Mouse (Mus musculus) embryonic facial prominence, embryonic 11.5 days (tissue): ENCODE data around the gene BC035044. TPM values are rescaled to one million over a fixed set of nuclear protein-coding genes. Genes with fewer than 3 reads are reported as not detected.
"Not testable (repeated sequence)": the region's sequence is repeated elsewhere in the genome, so short reads cannot be mapped to it uniquely, and the experiment has no call there.

Experiments used
- ATAC-seq: fragments of 200-750 bp; cut with Nextera tagmentation; replicated peaks from 2 replicates; pipeline ENCODE4 v1.8.0; 2017; ENCODE audit warnings: low read depth; ENCODE audit not compliant: insufficient number of reproducible peaks, low FRiP score, low TSS enrichment
- DNase-seq: peaks from one replicate; pipeline ENCODE4 v3.0.0-alpha.2; 2015; ENCODE audit warnings: low spot score
- H3K27ac ChIP-seq: fragments of 300-500 bp; sonication (generic); replicated peaks from 2 replicates; pipeline ENCODE4 v1.5.1; 2014; ENCODE audit warnings: mild to moderate bottlenecking, low read depth, low read length, control low read depth
- H3K27me3 ChIP-seq: fragments of 300-500 bp; sonication (generic); 2 replicates; pipeline ENCODE4 v1.6.1; 2014; ENCODE audit warnings: mild to moderate bottlenecking, low read length, moderate library complexity, mixed read lengths; ENCODE audit not compliant: control insufficient read depth, insufficient read depth
- H3K36me3 ChIP-seq: fragments of 300-500 bp; sonication (generic); replicated peaks from 2 replicates; pipeline ENCODE4 v1.6.1; 2014; ENCODE audit warnings: low read depth, mild to moderate bottlenecking, low read length, moderate library complexity, mixed read lengths; ENCODE audit not compliant: control insufficient read depth, insufficient read depth
- H3K4me1 ChIP-seq: fragments of 300-500 bp; sonication (generic); 2 replicates; pipeline ENCODE4 v1.6.1; 2014; ENCODE audit warnings: low read length, mixed read lengths; ENCODE audit not compliant: control insufficient read depth, insufficient read depth
- H3K4me2 ChIP-seq: fragments of 300-500 bp; sonication (generic); 2 replicates; pipeline ENCODE4 v1.6.1; 2014; ENCODE audit warnings: low read depth, mild to moderate bottlenecking, control low read depth, low read length, moderate library complexity
- H3K4me3 ChIP-seq: fragments of 300-500 bp; sonication (generic); 2 replicates; pipeline ENCODE4 v1.5.1; 2014; ENCODE audit warnings: low read depth, low read length, control low read depth
- H3K9ac ChIP-seq: fragments of 300-500 bp; sonication (generic); replicated peaks from 2 replicates; pipeline ENCODE4 v1.6.1; 2014; ENCODE audit warnings: mild to moderate bottlenecking, control low read depth, low read length
- H3K9me3 ChIP-seq: fragments of 300-500 bp; sonication (generic); replicated peaks from 2 replicates; pipeline ENCODE4 v1.6.1; 2016; ENCODE audit warnings: mild to moderate bottlenecking, low read length, inconsistent platforms, mixed read lengths; ENCODE audit not compliant: control insufficient read depth
- WGBS: fragments of 180-500 bp; shearing (Covaris S2); extraction: QIAGEN DNeasy Blood & Tissue Kit; methylation state at CpG from one replicate; pipeline ENCODE4 v1.1.7; 2014; 5-methylcytosine and 5-hydroxymethylcytosine counted together
- polyA plus RNA-seq: library from polyadenylated mRNA; unstranded; fragments of >200 nt; fragmentation: Nextera tagmentation; extraction: Ambion mirVana; gene quantifications from 2 replicates; pipeline ENCODE4 v1.2.1, GENCODE M21; 2014

Gene BC035044
- polyA plus RNA-seq, 1 experiment from 2014 or later = 1.2 TPM

GRCm38 (mm10) chr6:128841327-128842089, 49.4 kb downstream of the BC035044 start:
- Histone ChIP-seq H3K4me3 (no peak overlapping the region), H3K9ac (no peak overlapping the region), H3K27me3 (no peaks in the 10 kb centered on the region), H3K36me3 (no peaks in the 10 kb centered on the region), H3K4me1 (0 out of 2 replicates have a peak, but pooled peaks cover 2% of the 10 kb centered on the region), H3K4me2 (peak overlapping the region; percentile 64; the same call in 1 of the 2 replicates), H3K27ac (no peak overlapping the region), H3K9me3 (no peaks in the 10 kb centered on the region)
- ATAC-seq (no peak), DNase-seq (no peak)
- 38% methylated on average over 4 of the region's 4 CpGs for WGBS

DNA sequence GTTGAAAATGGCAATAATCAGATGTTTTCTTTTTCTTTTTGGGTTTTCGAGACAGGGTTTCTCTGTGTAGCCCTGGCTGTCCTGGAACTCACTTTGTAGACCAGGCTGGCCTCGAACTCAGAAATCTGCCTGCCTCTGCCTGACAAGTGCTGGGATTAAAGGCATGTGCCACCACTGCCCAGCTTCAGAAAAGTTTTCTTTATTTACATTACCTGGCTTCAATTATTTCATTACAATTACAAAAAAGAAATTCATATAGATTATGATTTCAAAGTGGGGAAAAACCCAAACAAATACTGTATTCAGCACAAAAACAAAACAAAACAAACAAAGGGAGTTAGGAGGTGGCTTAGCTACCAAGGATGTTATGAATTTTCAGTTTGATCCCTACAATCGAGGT, 50.3 kb downstream of the BC035044 start:
- ATAC-seq, DNase-seq, H3K9me3 ChIP-seq, H3K27ac ChIP-seq, H3K9ac ChIP-seq, H3K4me1 ChIP-seq, H3K36me3 ChIP-seq, H3K27me3 ChIP-seq, H3K4me3 ChIP-seq, H3K4me2 ChIP-seq: not testable (repeated sequence)
- 78% methylated on average over 3 of the region's 3 CpGs for WGBS

GRCm38 (mm10) chr6:128839921-128840320, 51.0 kb downstream of the BC035044 start:
- Histone ChIP-seq H3K9me3 (no peaks in the 10 kb centered on the region), H3K4me2 (peak overlapping the region; percentile 44; the same call in 1 of the 2 replicates), H3K4me3 (peak overlapping the region; percentile 66), H3K9ac (no peak overlapping the region), H3K36me3 (no peaks in the 10 kb centered on the region), H3K4me1 (0 out of 2 replicates have a peak, but pooled peaks cover 2% of the 10 kb centered on the region), H3K27me3 (no peaks in the 10 kb centered on the region), H3K27ac (no peak overlapping the region)
- 60% methylated on average over 7 of the region's 7 CpGs for WGBS
- peak; percentile 10 for DNase-seq
- no peak for ATAC-seq

GRCm38 (mm10) chr6:128839266-128839771, 51.6 kb downstream of the BC035044 start:
- no peaks in the 10 kb centered on the region for H3K9me3 ChIP-seq
- under 1% methylated on average over 17 of the region's 17 CpGs for WGBS
- peak overlapping the region; percentile 53 for H3K9ac ChIP-seq
- peak overlapping the region; percentile 66 for H3K4me3 ChIP-seq
- no peaks in the 10 kb centered on the region for H3K36me3 ChIP-seq
- H3K27ac ChIP-seq = peak overlapping the region; percentile 3; the same call in 1 of the 2 replicates
- no peaks in the 10 kb centered on the region for H3K27me3 ChIP-seq
- 0 out of 2 replicates have a peak, but pooled peaks cover 2% of the 10 kb centered on the region for H3K4me1 ChIP-seq
- ATAC-seq = peak; percentile 21; the same call in 1 of the 2 replicates
- DNase-seq = peak; percentile 90
- peak overlapping the region; percentile 44 for H3K4me2 ChIP-seq

DNA sequence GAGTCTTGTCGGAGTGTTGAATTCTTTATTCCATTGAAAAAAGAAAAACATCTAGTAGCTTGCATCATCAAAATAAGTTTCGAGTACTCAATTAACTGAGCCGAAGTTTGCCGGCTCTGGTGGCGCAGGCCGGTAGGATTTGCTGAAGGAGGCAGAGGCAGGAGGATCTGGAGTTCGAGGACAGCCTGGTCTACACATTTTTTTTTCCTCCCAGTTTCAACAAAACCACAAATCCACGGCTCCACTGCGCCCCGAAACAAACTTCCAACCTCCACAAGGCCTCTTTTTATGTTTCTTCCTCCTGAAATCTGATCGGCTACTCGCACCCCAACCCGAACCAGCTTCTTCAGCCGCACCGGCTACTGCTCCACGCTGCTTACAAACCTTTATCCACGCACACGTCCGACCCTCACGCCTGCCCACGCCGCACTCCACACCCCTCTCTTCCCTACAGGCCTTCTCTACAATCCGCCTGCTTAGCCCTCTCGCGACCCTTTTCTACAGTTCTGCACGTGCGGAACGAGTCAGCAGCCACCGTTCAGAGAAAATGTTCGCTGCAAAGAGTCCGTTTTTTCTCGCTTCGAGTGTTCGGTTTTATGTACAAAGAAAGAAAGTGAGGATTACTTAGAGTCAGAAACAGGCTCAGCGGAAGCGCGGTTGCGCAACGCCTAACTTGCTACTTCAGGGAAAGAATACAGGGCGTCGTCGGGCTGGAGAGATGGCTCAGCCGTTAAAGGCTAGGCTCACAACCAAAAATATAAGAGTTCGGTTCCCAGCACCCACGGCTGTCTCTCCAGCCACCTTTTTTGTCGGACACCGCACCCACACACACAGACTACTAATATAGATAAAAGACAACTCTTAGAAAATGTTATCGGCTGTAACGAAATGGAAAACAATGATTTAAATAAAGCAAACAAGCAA, 52.3 kb downstream of the BC035044 start:
- Histone ChIP-seq H3K27me3 (no peaks in the 10 kb centered on the region), H3K4me2 (peak overlapping the region; percentile 44), H3K9me3 (no peaks in the 10 kb centered on the region), H3K4me1 (no peaks in the 10 kb centered on the region), H3K36me3 (no peaks in the 10 kb centered on the region), H3K9ac (peak overlapping the region; percentile 90), H3K27ac (peak overlapping the region; percentile 67; the same call in 1 of the 2 replicates), H3K4me3 (peak overlapping the region; percentile 66)
- DNase-seq (peak; percentile 90), ATAC-seq (peak; percentile 58)
- WGBS = under 1% methylated on average over 49 of the region's 49 CpGs

DNA sequence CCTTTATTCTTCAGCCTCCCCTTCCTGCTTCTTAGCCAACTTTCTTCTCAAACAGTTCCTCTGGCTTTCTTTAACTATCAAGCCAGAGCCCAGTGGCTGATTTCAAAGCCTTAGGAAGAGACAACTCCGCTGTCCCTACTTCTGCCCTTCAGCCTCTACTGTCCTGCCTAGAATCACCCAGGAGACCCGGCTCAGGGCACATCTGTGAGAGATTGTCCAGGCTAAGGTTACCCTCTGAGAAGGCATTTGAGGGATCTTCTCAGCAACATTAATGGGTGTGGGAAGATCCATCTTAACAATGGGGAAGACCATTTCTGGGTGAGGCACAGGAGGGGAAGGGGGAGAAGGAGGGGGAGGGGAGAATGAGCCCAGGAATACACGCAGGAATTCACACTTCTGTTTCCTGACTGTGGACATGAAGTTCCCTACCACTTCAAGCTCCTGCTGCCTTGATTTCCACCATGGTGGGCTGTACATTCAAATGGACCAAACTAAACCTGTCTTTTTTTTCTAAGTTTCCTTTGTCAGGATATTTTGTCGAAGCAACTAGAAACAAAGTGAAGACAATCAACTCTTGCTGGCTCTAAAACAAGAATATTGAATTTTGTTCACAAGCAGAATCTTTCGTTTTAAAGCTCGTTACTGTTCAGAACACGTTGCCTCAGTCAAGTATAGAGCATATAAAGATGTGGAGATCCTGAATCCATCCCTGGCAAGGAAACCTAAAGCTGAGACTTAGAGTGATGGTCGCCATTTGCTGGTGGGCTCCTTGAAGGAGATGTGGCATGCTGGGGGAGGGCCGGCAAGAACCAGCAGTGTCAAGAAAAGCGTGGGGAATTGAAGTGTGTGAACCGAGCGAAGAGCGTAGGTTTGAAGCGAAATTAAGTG, 53.2 kb downstream of the BC035044 start:
- peak overlapping the region; percentile 52; the same call in 1 of the 2 replicates for H3K27ac ChIP-seq
- H3K9me3 ChIP-seq = no peaks in the 10 kb centered on the region
- H3K4me1 ChIP-seq = no peaks in the 10 kb centered on the region
- ATAC-seq = peak; percentile 27; the same call in 1 of the 2 replicates
- H3K9ac ChIP-seq = peak overlapping the region; percentile 90
- peak overlapping the region; percentile 34 for H3K4me2 ChIP-seq
- 2% methylated on average over 14 of the region's 14 CpGs for WGBS
- peak; percentile 71 for DNase-seq
- H3K27me3 ChIP-seq = no peaks in the 10 kb centered on the region
- no peaks in the 10 kb centered on the region for H3K36me3 ChIP-seq
- H3K4me3 ChIP-seq = peak overlapping the region; percentile 66

GRCm38 (mm10) chr6:128836955-128837334, 54.0 kb downstream of the BC035044 start:
- no peak overlapping the region; the same call in 1 of the 2 replicates for H3K9ac ChIP-seq
- no peak overlapping the region; the same call in 1 of the 2 replicates for H3K4me2 ChIP-seq
- DNase-seq (no peak), ATAC-seq (no peak)
- H3K36me3 ChIP-seq = no peaks in the 10 kb centered on the region
- H3K4me1 ChIP-seq = no peaks in the 10 kb centered on the region
- H3K9me3 ChIP-seq = no peaks in the 10 kb centered on the region
- H3K27ac ChIP-seq = no peak overlapping the region
- H3K27me3 ChIP-seq = no peaks in the 10 kb centered on the region
- 87% methylated on average over 6 of the region's 6 CpGs for WGBS
- no peak overlapping the region; the same call in 1 of the 2 replicates for H3K4me3 ChIP-seq
